8 mouse cellular contexts compared by ENCODE assay signal in the genomic region with DNA sequence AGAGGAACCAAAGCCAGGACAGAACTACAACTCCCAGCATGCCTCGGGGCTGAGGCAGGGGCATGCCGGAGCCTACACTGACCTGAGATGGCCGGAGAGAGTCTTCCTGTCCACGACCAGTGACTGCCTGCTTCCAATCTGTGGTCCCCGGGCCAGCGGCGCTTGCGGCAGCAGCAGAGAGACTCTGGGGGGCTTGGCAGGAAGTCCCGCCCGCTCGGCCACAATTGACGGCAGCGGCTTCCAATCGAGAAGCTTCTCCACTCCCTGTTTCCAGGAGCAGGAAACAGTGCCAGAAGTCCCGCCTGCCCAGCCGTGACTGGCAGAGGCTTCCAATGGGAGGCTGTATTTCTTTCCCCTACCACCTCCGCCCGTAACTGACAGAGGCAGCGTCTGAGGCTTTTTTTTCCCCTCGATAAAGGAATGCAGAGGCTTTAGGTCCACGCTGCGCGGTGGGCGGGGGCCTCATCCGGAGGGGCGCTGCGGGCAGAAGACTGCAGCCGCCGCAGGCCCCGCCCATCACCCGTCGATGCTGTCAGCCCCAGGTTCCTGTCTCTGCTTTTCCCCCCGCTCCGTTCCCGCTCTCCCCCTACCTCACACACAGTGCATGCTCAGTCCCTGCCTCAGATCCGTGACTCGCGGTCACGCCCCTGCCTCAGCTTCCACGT. TPM values are rescaled to one million over a fixed set of nuclear protein-coding genes. Genes with fewer than 3 reads are reported as not detected.
DNase-seq lines count a peak whose midpoint lies in the region; ATAC-seq and TF ChIP-seq lines count a peak whose summit lies in the region.

No protein-coding gene starts in this region.

- intact Hi-C loops in left cerebral cortex, adult 2 months (cut with DNase I), result loop anchor here (1.0 to 2.0 kb wide), 2 partner anchors 31 to 140 kb away; a partner anchor contains a TSS

- H3K27ac ChIP-seq in hindbrain, embryonic 16.5 days (ENCODE audit: low read depth, low read length), result peak overlapping the region; percentile 94
- H3K27ac ChIP-seq in left cerebral cortex, adult 2 months, result peak overlapping the region; percentile 91

- ATAC-seq in hindbrain, embryonic 16.5 days, result peak; percentile 85
- ATAC-seq in megakaryocyte, adult 5-6 weeks (ENCODE audit: poor library complexity, severe bottlenecking), result peak; percentile 22

- WGBS in hindbrain, embryonic 16.5 days, result under 1% methylated on average over 35 of the region's 40 CpGs

- TF ChIP-seq CTCF in left cerebral cortex, adult 2 months (IDR thresholded peaks at IDR 0.05), result no peak

- H3K4me1 ChIP-seq in hindbrain, embryonic 16.5 days (ENCODE audit: control insufficient read depth, insufficient read depth, low read depth, low read length), result no peaks in the 10 kb centered on the region

- peak overlapping the region; percentile 68 for H3K9ac ChIP-seq in hindbrain, embryonic 16.5 days (ENCODE audit: low read depth, low read length)

- H3K4me3 ChIP-seq in hindbrain, embryonic 16.5 days (ENCODE audit: low read length), result peak overlapping the region; percentile 50
- peak overlapping the region; percentile 65 for H3K4me3 ChIP-seq in left cerebral cortex, adult 2 months

- H3K4me2 ChIP-seq in hindbrain, embryonic 16.5 days (ENCODE audit: low read length), result peak overlapping the region; percentile 65

- peak; percentile 100 for DNase-seq in WW6 (ENCODE audit: low read depth, low spot score)
- DNase-seq in cerebellum, postnatal 4 days (ENCODE audit: low spot score in 2 of 2), result peak; percentile 91 to 95
- peak; percentile 94 for DNase-seq in gastrocnemius, adult 18-20 months (ENCODE audit: low spot score)
- DNase-seq in left cerebral cortex, adult 2 months (ENCODE audit: extremely low spot score in 1 of 2, low spot score in 2 of 2), result peak; percentile 92 to 93
- peak; percentile 92 to 94 for DNase-seq in right cerebral cortex, adult 2 months (ENCODE audit: low spot score in 2 of 2)
- peak; percentile 93 for DNase-seq in urinary bladder, postnatal 14 days (ENCODE audit: low spot score)

- no peaks in the 10 kb centered on the region for H3K27me3 ChIP-seq in hindbrain, embryonic 16.5 days (replicated peaks; ENCODE audit: control insufficient read depth, insufficient read depth, low read length)

- H3K36me3 ChIP-seq in hindbrain, embryonic 16.5 days (ENCODE audit: control insufficient read depth, insufficient read depth, low read length), result no peaks in the 10 kb centered on the region

- peaks cover 3% of the 10 kb centered on the region; the same call in 1 of the 2 replicates for H3K9me3 ChIP-seq in hindbrain, embryonic 16.5 days (ENCODE audit: control insufficient read depth, low read length)

RNA-seq across cellular contexts. Expression of a gene that starts 30.8 kb away (rescaled TPM):
- total RNA-seq in gastrocnemius, adult 18-20 months (2021), result 10 to 100 TPM; 22.4 to 22.9 TPM
- polyA plus RNA-seq in hindbrain, embryonic 16.5 days (2015; fragmentation: Nextera tagmentation; extraction: Ambion mirVana), result 11.9 and 15.2 TPM in 2 replicates
- 10 to 100 TPM; 58.8 to 63.6 TPM for total RNA-seq in left cerebral cortex, adult 2 months (2021)
- total RNA-seq in megakaryocyte, adult 5-6 weeks (2015), result 34.1 and 43.8 TPM in 2 replicates
- 29.1 and 35.5 TPM in 2 replicates for total RNA-seq in megakaryocyte, adult 5-6 weeks (2017)

Comparison
In these comparisons a context has a peak if more than half of its experiments do, and no peak if none do; other contexts are left out.
1. Peak in every context shown above with its lines: DNase-seq, ATAC-seq, H3K4me3 ChIP-seq and H3K27ac ChIP-seq.